Mouse (Mus musculus) gastrocnemius, adult 2 months (tissue): ENCODE measurements at regions not wholly inside any gene's neighbourhood (a gene's known extent, or its start where the extent isn't known, plus 50 kb on each side); places are given as distances from the start of the nearest gene placed in this dataset.

Experiments
- DNase-seq: peaks from one replicate; pipeline ENCODE4 v3.0.0; 2022
- H3K27ac ChIP-seq: fragments of 200-600 bp; 2 replicates; pipeline ENCODE4 v1.8.1; 2022; ENCODE audit warnings: mild to moderate bottlenecking
- H3K4me3 ChIP-seq: fragments of 200-600 bp; 2 replicates; pipeline ENCODE4 v1.8.1; 2022; ENCODE audit warnings: mild to moderate bottlenecking, moderate library complexity
- CTCF ChIP-seq: fragments of 200-600 bp; IDR thresholded peaks from 2 replicates; pipeline ENCODE4 v1.8.1; 2022; ENCODE audit warnings: antibody characterized with exemption, mild to moderate bottlenecking, moderate library complexity
- intact Hi-C: fragments of 180-260 bp; cut with DNase I; formaldehyde crosslinking; loops from one replicate; pipeline ENCODE4 v1.15.1; 2025

DNA sequence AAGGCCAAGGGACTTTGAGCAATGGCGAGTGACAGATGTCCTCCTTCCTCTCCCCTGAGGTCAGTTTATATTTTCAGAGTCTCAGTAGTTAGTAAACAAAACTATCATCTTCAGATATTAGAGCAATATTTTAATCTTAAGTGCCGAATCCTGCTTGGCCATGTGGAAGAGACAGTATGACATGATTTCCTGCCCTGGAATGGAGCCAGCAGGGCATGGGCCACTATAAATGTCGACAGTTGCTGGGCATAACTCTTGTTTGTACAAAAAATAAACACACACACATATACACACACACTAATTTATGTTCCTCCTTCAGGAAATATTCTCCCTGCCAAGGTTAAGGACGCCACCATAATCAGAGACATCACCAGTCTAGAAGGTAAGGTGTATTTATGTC lies 169.6 kb downstream of the Etnk1 start:
- H3K4me3 ChIP-seq = no peak overlapping the region
- DNase-seq = no peak
- intact Hi-C loops = no loop called here
- H3K27ac ChIP-seq = no peak overlapping the region
- TF ChIP-seq CTCF = no peak

DNA sequence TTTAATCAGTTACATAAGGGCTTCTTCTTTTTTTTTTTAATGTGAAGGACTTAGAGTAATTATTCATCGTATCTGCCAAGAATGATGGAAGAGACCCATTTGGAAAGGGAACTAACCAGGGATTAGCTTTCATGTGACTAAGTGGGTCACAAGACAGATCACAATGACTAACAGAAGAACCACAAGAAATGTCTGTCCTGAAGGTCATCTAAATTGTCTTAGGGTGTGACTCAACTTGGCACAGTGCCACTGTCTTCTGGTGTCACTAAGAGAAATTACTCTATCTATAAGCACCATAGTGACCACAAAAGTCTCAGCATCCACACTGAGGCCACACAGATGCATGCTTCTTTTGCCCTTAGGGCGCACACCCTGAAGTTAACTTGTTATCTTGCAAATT lies 182.0 kb downstream of the Etnk1 start:
- Histone ChIP-seq H3K4me3 (no peak overlapping the region), H3K27ac (no peak overlapping the region)
- intact Hi-C loops = no loop called here
- no peak for DNase-seq
- no peak for TF ChIP-seq CTCF

DNA sequence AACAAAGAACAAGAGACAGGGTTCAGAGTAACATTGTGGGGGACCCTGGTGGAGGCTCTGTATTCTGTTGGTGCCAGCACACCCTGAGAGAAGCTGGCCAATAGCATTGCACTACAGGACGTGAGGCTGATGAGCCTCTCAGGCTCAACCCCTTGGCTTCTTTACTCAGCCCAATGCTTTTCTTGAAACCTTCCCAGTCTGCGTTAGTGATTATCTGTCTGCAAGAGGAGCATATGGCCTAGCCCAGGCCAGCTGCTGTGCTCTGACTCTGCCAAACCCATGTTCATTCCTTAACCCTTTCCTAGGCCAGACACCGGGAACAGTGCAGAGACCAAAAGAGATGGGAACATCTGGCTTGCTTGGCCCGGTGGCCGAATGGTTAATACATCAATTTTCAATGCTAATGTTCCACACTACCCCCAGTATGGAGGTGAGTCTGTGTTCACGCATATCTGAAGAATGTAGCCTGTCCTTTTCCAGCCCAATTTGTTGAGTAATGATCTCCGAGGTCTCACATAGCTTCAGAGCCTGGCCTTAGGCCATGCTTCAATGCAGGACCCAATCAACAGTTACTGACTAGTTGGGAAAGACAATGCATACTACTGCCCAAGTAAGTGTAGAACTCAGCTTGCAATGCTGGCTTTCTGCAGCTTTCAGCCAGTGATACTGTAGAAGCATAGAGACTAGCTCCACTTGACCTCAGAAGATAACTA lies 192.5 kb downstream of the Etnk1 start:
- DNase-seq = no peak
- no peak for TF ChIP-seq CTCF
- H3K27ac ChIP-seq = no peak overlapping the region
- no peak overlapping the region for H3K4me3 ChIP-seq
- intact Hi-C loops = no loop called here

DNA sequence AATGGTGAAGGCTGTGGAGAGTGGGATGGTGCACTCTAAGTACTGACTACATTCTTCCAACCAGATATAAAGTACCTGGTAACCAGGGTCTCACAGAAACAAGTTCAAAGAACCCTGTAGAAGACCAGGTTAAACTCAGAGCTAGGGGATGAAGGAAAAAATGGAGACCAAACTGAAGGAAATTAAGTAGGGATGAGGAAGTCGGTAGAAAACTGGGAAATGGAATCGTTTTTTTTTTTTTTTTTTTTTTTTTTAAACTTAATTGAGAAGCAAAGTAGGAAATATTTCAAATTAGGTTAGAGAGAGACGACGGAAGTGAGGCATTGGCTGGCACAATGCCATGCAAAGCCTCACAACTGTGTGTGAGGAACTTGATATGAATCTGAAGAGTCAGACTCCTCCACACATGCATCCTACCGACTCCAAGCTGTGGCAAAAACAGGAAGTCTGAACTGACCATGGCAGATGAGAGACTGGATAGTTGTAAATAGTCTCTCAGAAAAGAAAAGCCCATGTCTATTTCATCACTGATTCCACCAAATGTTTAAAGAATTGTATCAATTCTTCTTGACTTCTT lies 194.2 kb downstream of the Etnk1 start:
- DNase-seq = no peak
- intact Hi-C loops = no loop called here
- H3K4me3 ChIP-seq = no peak overlapping the region
- no peak for TF ChIP-seq CTCF
- H3K27ac ChIP-seq = no peak overlapping the region

DNA sequence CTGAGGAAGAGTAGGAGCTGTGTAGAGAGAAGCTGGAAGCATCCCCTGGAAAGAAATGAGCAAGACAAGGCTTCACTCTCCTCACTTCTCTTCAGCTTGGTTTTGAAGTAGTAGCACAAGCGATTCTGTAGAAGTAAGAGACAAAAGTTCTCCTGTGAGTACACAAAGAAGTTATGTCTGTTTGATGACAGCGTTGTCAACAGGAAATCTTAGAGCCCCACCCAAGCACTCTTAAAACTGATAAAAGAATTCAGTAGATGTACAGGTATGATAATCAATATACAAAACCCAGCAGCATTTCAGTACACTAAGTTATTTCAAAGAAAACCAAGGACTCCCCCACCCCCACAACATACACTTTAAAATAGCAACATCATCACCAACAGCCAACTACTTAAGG lies 194.9 kb downstream of the Etnk1 start:
- no peak for DNase-seq
- Histone ChIP-seq H3K4me3 (no peak overlapping the region), H3K27ac (no peak overlapping the region)
- intact Hi-C loops = no loop called here
- TF ChIP-seq CTCF = no peak

DNA sequence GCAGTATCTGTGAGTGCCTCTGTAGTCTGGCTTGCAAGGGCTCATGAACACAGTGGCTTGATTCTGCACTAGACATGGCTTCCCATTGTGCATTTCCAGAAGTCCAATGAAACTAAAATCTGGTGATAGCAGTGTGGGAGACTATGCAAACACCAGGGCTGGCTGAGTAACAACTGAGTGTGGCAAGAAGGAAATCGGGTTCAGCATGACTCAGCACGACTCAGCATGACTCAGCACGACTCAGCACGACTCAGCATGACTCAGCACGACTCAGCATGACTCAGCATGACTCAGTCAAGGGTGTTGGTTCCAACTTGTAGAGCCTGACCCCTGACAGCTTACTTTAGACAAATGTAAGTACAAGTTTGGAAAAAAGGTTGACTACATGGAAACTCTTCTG lies 198.8 kb downstream of the Etnk1 start:
- no peak for DNase-seq
- Histone ChIP-seq H3K27ac (no peak overlapping the region), H3K4me3 (no peak overlapping the region)
- no peak for TF ChIP-seq CTCF
- intact Hi-C loops = no loop called here

DNA sequence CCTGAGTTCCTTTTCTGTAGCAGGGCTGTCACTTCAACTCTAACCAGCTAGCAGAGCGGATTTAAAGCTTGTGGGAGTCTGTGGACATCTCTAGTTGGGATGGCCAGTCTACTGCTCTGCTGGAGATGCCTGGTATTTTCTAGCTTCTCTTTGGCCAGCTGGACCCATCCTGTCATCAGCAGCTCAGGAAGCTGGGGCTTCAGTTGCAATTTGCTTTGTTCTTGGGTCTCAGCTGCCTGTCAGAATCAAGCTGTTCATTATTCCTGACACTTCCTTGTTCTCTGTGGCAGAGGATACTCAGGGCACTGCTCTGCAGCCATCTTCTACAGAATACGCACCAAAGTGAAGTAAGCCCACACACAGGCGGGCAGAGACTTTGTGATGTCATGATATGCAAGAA lies 200.8 kb downstream of the Etnk1 start:
- no peak overlapping the region for H3K4me3 ChIP-seq
- no peak for DNase-seq
- intact Hi-C loops = no loop called here
- no peak overlapping the region for H3K27ac ChIP-seq
- no peak for TF ChIP-seq CTCF

DNA sequence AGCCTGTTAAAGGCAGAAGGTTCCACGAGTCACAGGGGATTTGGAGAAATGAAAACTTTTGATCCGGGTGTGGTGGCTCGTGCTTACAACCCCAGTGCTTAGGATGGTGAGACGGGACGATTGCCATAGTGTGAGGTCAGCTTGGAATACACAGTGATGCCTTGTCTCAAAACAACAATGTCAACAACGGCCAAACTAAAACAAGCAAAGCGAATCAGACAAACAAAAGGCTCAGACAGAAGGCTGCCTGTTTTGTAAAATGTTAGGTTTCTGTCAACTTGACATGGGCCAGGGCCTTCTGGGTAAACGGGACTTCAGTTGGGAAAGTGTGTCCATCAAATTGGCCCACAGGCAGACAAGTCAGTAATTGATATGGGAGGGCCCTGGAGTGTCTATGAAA lies 201.6 kb downstream of the Etnk1 start:
- intact Hi-C loops = no loop called here
- no peak for DNase-seq
- no peak overlapping the region for H3K27ac ChIP-seq
- no peak for TF ChIP-seq CTCF
- H3K4me3 ChIP-seq = no peak overlapping the region

DNA sequence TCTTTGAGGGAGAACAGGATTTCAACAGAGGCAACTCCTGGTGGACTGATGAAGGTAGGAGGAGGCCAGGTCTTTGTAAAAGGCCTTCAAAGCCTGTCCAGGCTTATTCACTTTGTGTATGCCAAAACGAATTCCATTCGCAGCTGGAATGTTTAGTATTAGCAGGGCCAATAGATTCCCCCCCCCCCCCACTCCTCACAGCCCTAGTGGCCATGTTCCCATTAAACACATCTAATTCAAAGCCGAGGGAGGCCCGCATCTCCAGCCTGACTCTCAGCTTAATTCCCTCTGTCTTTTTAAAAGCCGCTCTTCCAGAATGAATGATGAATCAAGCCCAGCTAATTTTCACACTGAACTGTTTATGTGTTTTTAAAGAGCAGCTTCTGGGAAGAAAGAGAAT lies 205.5 kb downstream of the Etnk1 start:
- no peak for TF ChIP-seq CTCF
- intact Hi-C loops = no loop called here

DNA sequence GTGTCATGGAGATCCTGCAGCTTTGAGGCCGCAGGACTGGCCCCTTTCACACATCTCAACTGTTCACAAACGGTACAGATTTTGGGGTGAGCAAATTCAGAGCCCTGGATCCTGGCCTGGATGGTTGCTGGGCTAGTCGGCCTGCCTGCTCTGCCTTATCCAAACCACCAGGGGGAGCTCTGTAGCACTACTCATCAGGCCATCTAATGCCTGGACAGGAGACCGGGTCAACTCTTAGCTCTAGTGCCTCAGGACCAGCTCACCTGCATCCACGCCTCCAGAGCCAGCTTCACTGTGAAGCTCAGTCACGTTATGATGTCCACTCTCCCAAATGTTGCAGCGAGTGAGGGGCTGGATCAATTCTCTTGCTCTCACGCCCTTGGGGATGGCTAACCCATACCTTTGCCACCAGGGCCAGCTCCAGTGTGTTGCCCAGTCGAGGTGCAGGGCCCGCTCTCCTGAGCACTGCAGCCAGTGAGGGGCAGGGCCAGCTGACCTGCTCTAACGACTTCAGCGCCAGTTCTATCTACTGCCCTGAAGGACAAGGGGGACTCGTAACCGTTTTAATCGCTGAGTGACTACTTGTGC lies 206.8 kb downstream of the Etnk1 start:
- peak; percentile 44 for DNase-seq
- Histone ChIP-seq H3K4me3 (no peak overlapping the region), H3K27ac (no peak overlapping the region)
- TF ChIP-seq CTCF = peak; percentile 86
- intact Hi-C loops = no loop called here

More for the DNA sequence above, 205.5 kb downstream of the Etnk1 start:
- no peak overlapping the region for H3K4me3 ChIP-seq
- no peak overlapping the region for H3K27ac ChIP-seq
- no peak for DNase-seq

DNA sequence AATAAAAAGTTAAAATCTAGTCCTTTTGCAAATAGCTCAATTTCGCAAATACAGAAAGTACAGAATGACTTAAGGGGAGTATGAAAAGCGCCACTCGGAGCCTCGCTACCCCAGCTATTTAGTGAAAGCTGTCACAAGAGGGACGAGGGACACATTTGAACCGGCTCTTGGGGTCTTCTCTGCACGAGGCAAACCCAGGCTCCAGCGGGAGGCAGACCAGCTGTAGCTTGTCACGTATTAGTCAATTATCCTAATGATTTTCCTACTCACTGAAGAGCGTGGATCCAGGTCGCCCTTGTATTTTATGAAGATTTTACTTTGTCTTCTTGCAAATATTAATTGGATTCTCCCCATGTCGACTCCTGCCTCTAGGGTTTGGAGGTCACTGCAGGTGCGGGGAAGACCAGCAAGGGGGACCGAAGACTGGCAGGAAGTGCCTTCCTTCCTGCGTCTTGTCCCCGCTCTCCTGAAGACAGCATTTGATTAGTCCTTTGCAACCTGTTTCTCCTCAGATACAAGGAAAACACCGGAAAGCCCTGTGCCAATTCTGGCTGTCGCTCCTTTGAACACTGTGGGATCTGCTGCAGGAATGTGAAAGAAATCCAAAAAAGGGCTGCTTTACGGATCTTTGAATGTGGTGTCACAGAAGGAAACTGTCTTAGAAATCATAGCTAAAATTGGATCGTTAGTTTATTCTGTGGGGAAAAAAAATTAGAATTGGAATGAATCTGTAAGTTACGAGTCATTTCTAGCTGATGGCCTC lies 209.1 kb downstream of the Etnk1 start:
- no peak for TF ChIP-seq CTCF
- DNase-seq = no peak
- no peak overlapping the region for H3K27ac ChIP-seq
- no peak overlapping the region for H3K4me3 ChIP-seq
- intact Hi-C loops = no loop called here

DNA sequence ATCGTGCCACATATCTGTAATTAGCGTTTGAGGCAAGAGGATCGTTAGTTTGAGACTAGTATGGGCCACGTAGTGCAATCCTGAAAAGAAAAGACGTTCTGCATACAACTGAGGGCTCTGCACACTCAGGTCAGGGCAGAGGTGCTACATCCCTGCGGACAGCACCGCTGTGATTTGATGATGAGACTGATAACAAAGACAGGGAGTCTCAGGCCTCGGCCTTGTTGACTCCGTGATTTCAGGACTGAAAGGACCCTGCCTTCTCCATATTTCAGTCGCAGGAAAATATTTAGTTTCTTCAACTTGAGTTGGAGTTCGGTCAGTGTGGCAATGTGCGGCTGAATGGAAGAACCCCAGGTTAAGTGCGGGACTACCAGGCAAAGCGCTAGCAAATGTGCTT lies 210.1 kb downstream of the Etnk1 start:
- Histone ChIP-seq H3K27ac (no peak overlapping the region), H3K4me3 (no peak overlapping the region)
- no peak for DNase-seq
- intact Hi-C loops = no loop called here
- no peak for TF ChIP-seq CTCF

DNA sequence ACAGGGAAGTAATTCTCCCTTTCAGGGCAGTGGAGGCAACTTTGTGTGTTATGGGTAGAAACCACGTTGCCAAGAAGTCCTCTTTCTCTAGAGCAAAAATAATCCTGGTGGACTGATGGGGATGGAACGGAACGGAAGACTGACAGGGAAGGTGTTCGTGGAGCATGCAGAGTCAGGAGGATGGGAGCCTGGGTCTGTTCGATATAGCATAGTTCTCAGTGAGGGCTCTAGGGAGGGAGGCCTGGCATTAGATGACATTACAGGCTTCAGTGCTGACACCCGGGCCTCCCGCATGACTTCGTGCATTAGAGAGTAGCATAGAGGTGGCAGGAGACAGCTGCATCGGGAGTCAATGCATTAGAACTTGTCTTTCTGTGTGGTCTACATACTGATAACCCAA lies 211.1 kb downstream of the Etnk1 start:
- no peak for DNase-seq
- H3K27ac ChIP-seq = no peak overlapping the region
- no peak overlapping the region for H3K4me3 ChIP-seq
- intact Hi-C loops = no loop called here
- TF ChIP-seq CTCF = no peak

DNA sequence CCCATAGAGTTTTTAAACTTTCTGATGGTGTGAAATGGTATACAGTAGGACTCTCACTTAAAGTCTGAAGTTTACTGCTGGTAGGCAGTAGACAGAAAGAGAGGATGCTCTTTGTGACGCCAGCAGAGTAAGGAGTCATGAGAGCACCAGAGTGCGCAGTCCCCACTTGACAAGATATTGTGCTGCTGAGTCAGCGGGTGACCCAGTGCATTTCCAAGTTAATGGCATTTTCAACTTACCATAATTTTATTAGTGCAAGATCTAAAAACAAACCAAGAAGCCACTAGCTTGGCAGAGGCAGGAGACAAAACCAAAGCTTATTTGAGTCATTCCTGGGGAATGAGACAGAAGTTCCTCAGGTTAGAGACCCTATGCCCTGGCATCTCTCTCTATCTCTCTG lies 213.5 kb downstream of the Etnk1 start:
- no peak for TF ChIP-seq CTCF
- intact Hi-C loops = no loop called here
- H3K4me3 ChIP-seq = no peak overlapping the region
- H3K27ac ChIP-seq = no peak overlapping the region
- no peak for DNase-seq
